Mouse (Mus musculus): Measurements from ENCODE around the gene Coro2a.

DNA sequence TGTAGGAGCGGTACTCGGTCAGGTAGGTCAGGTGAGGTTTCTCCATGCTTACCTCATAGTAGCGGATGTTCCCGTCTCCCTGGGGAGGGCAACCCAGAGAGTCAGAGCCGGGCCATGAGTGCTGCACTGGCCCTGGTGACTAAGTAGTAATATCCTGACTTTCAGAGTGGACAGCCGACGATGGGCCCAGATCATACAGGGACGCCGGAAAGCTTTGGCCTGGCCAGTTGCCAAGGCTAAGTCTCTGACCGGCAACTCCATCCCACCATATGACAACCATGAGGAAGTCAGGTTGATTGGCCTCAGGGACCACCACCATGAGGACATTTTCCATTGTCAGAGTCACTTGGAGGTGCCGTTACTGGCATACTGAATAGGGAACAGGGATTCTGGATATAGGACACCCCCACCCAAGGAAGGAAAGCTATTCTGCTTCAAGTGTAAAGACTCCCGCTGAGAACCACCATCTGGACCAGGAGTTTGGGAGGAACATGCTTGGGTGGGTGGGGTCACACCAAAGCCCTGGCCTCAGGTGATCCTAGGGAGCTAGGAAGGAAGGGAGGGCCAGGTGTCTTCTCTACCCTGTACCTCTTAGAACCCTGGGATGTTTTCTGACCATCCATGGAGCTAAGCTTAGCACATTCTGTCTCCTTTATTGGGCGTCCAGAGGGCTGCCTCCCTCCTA, 58.5 kb downstream of the Coro2a start:
- TF ChIP-seq CTCF (IDR thresholded peaks at IDR 0.05; ENCODE audit: extremely low read depth, insufficient read depth, low read length), result no peak
- no peak for TF ChIP-seq POLR2A (IDR thresholded peaks at IDR 0.05; ENCODE audit: extremely low read depth, insufficient read depth, low read length)

Data from cortical plate, adult 2 months (tissue).